Mouse (Mus musculus) bone marrow, adult 2 months (tissue): ENCODE data around the gene Plxnd1. TPM values are rescaled to one million over a fixed set of nuclear protein-coding genes. Genes with fewer than 3 reads are reported as not detected.

ENCODE experiments used
- H3K27ac ChIP-seq: fragments of 200-500 bp; 2 replicates; pipeline ENCODE4 v1.5.1; 2012; ENCODE audit warnings: low read depth, mild to moderate bottlenecking, control low read depth, inconsistent platforms, low read length; ENCODE audit not compliant: control insufficient read depth, poor library complexity, insufficient read depth
- H3K4me1 ChIP-seq: fragments of 200-500 bp; 2 replicates; pipeline ENCODE4 v1.6.1; 2011; ENCODE audit warnings: low read length; ENCODE audit not compliant: control insufficient read depth, insufficient read depth
- H3K4me3 ChIP-seq: fragments of 200-500 bp; replicated peaks from 2 replicates; pipeline ENCODE3; 2011; ENCODE audit warnings: mild to moderate bottlenecking, low read depth, low read length, control low read depth; ENCODE audit not compliant: control insufficient read depth
- CTCF ChIP-seq: fragments of 200-500 bp; IDR thresholded peaks from 2 replicates; pipeline ENCODE4 v1.5.1; 2011; ENCODE audit warnings: low read length, control low read depth; ENCODE audit not compliant: control insufficient read depth, insufficient read depth
- POLR2A ChIP-seq: fragments of 200-500 bp; IDR thresholded peaks from 2 replicates; pipeline ENCODE4 v1.6.1; 2011; ENCODE audit warnings: low read depth, mild to moderate bottlenecking, control low read depth, low read length, borderline replicate concordance; ENCODE audit not compliant: control insufficient read depth
- WGBS: fragments of 180-500 bp; shearing (Covaris S2); methylation state at CpG from one replicate; pipeline ENCODE4 v1.1.7; 2018; 5-methylcytosine and 5-hydroxymethylcytosine counted together
- polyA plus RNA-seq: library from polyadenylated mRNA; stranded (reverse); fragments of >200 nt; gene quantifications from 2 replicates; pipeline ENCODE4 v1.2.4, GENCODE M21; 2011; ENCODE audit warnings: low replicate concordance; ENCODE audit not compliant: missing spikeins, insufficient read depth, insufficient read length

The Plxnd1 gene
- 13.7 and 23.8 TPM in 2 replicates for polyA plus RNA-seq

- TF ChIP-seq CTCF (no peak), POLR2A (peak; percentile 41; the same call in 1 of the 2 replicates)
- Histone ChIP-seq H3K4me1 (peaks cover 5% of the 10 kb centered on the region; the same call in 1 of the 2 replicates), H3K27ac (peak within 1 kb of the TSS; percentile 36), H3K4me3 (peak within 1 kb of the TSS; percentile 64)
- WGBS: 2% methylated on average over 48 of the region's 51 CpGs
Measured at GRCm38 (mm10) chr6:115994877-115995520, at the start of gene Plxnd1. TSS of gene Plxnd1 (minus strand) at chr6:115995005.

- TF ChIP-seq CTCF (no peak), POLR2A (no peak)
- 77% methylated on average over 2 of the region's 2 CpGs for WGBS
- Histone ChIP-seq H3K4me3 (no peak overlapping the region), H3K27ac (no peak overlapping the region), H3K4me1 (no peaks in the 10 kb centered on the region)
Measured at GRCm38 (mm10) chr6:116044039-116044438, 49.2 kb upstream of the Plxnd1 start.

GRCm38 (mm10) chr6:116038222-116038621, 43.4 kb upstream of the Plxnd1 start:
- Histone ChIP-seq H3K4me3 (no peak overlapping the region), H3K4me1 (no peaks in the 10 kb centered on the region; the same call in 1 of the 2 replicates), H3K27ac (no peak overlapping the region)
- WGBS: 56% methylated on average over 2 of the region's 2 CpGs
- TF ChIP-seq POLR2A (no peak), CTCF (no peak)

DNA sequence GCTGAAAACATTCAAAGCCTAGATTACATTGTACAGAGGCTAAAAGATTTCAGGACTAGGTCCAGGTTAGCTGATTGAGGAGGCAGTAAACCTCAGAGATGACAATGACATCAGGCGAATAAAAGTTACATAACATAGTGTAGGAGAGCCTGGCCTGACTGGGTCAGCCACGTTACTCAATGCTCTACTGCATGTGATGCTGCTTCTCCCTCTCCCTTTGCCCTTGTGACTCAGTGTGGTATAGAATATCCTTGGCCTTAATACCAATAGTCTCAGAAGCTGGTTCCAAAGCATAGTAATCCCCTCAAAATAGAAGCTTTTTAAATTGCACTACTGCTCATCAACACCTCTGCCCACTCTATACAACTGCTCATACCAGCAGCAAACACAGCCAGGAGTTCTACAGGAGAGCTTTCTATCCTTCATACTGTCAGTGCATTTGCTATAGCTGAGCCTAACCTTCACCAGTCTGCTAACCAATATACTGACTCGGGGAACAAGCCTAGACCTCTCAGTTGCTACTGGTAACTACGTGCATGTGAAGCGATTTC, 42.6 kb upstream of the Plxnd1 start:
- no peak for TF ChIP-seq POLR2A
- TF ChIP-seq CTCF: no peak
- no peaks in the 10 kb centered on the region; the same call in 1 of the 2 replicates for H3K4me1 ChIP-seq
- no peak overlapping the region for H3K4me3 ChIP-seq
- H3K27ac ChIP-seq: no peak overlapping the region
- 64% methylated on average over 5 of the region's 5 CpGs for WGBS

DNA sequence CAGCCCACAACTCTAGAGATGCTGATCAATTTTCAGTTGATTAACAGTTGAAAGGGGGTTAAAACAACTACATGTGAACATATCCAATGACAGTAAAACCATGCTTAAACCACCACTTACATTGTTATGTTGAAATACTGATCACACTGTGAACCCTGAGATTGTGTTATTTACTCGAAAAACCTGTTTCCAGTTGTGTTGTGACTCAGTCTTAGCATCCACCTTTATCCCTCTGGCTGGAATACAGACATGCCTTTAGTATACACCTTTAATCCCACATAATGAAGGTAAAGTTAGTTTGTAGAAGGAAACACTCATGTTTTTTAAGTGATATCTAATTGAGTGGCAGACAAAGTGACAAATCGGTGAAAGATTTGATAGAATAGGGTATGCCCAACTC, 41.8 kb upstream of the Plxnd1 start:
- Histone ChIP-seq H3K27ac (no peak overlapping the region), H3K4me1 (no peaks in the 10 kb centered on the region; the same call in 1 of the 2 replicates), H3K4me3 (no peak overlapping the region)
- WGBS: 83% methylated on average over 2 of the region's 2 CpGs
- TF ChIP-seq POLR2A (no peak), CTCF (no peak)

DNA sequence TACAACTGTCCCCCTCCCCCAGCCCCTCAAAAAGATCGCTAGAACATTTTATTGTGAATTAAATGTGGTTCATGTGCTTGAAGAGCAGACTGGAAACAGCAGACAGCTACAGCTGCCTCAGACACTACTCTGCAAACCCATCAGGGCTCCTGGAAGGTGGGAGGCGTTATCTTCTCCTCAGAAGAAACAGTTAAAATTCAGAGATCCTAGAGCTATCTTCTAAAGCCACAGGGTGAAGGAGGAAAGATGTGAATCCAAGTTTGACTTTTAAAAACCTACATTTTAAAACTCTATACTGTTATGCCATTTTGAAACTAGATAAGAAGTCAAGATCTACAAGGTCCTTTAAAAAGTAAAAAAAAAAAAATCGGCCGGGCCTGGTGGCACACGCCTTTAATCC, 36.2 kb upstream of the Plxnd1 start:
- TF ChIP-seq POLR2A (no peak), CTCF (no peak)
- 61% methylated on average over 5 of the region's 5 CpGs for WGBS
- H3K27ac ChIP-seq: no peak overlapping the region
- H3K4me3 ChIP-seq: no peak overlapping the region
- H3K4me1 ChIP-seq: no peaks in the 10 kb centered on the region

DNA sequence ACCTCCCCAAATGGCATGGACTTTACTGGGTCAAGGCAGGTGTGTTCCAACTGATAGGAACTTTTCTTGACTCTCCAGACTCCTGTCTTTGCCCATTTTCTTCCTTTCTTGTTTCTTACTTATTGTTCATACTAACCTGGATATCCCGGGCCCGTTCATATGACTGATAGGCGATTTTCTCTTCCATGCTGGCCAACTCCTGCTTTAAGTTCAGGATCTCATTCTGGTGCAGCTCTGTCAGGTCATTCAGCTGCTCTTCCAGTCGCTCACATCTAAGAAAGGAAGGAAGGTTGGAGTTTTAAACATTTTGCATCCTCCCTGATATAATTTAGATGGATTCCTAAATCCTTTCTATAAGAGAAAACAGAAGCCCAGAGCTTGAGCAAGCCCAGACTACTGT, 29.9 kb upstream of the Plxnd1 start:
- Histone ChIP-seq H3K4me1 (no peaks in the 10 kb centered on the region), H3K27ac (no peak overlapping the region), H3K4me3 (no peak overlapping the region)
- 88% methylated on average over 4 of the region's 4 CpGs for WGBS
- TF ChIP-seq POLR2A: no peak

DNA sequence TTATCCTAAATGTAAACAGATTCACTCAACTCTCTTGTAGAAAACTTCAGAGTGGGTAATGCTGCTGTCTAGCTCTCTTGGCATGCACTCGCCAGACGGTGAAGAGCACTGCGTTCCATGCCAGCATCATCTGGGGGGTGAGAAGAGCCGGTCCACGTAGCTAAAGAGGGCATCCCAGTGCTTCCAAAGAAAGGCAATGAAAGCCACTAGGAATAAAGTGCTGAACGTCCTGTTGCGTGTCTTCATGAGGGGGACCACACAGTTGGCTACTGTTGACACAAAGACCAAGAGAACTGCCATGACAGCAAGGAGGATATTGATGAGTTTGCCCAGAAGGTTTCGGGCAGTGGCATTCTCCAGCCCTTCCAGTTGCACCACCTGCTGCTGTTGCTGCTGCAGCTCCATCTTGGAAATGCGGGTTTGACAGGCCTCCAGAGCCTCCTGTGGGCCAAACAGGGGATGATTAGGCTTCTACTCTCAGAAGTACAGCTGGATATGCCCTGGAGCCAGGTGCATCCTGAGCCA, 27.2 kb upstream of the Plxnd1 start:
- Histone ChIP-seq H3K27ac (no peak overlapping the region), H3K4me3 (no peak overlapping the region), H3K4me1 (no peaks in the 10 kb centered on the region; the same call in 1 of the 2 replicates)
- WGBS: 82% methylated on average over 9 of the region's 9 CpGs
- TF ChIP-seq CTCF (no peak), POLR2A (no peak)

DNA sequence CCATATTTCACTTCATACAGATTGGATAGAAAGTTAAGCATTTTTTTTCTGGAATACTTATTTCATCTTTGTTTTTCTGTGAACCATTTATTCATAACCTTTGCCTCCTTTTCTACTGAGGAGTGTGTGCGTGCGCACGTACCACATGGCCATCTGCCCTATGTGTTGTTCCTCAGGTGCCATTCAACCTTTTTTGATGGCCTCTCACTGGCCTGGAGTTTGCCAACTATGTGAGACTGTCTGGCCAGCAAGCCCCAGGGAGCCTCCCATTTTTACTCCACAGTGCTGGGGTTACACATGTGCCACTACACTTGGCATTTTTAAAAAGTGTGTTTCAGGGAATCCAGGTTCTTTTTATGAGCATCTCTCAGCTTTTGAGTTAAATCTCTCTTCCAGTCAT, 21.1 kb upstream of the Plxnd1 start:
- Histone ChIP-seq H3K4me3 (no peak overlapping the region), H3K4me1 (peaks cover 2% of the 10 kb centered on the region; the same call in 1 of the 2 replicates), H3K27ac (no peak overlapping the region)
- 89% methylated on average over 3 of the region's 3 CpGs for WGBS
- no peak for TF ChIP-seq POLR2A
